Mouse (Mus musculus) thymus, postnatal 10 days (tissue): Measurements from ENCODE around the gene Ticrr.

Experiments used
- DNase-seq, 2 experiments: peaks; one replicate each; pipeline ENCODE4 v3.0.0; 2021; ENCODE audit warnings: low spot score in 2 of 2

Gene Ticrr

DNA sequence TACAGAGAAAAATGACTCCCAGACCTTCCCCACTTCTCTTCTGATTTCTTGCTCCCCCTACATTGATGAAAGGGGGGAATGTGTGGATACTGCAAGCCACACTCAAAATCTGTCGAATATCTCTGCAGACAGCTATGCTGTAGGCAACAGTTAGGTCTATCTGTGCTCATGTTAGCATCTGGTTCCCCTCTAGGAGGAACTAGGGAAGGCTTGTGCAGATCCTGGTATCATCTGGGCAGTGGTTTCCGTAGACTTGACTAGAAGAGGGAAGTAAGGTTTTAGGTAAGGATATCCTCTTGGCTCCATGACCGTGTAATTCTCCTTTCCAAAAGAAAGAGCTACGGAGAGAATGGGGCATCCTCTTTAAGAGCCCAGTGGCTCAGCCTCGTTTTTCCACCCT, 84.6 kb downstream of the Ticrr start:
- DNase-seq = no peak

DNA sequence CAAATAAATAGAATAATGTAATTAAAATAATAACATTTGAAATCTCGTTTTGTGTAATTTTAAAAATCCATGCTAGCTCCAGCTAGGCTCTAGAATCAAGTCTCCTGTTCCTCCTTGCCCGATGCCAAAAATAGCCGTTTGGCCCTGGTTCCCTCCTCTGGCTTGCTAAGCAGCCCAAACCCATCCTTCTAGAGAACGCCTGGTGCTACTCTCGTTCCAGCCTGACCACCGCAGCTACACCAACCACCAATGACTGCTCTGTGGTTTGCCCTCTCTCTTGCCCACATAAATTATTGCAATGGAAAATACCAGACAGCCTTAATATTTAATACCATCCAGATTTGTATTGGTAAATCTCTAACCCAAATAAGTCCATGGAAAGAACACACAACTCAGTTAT, 87.7 kb downstream of the Ticrr start:
- no peak for DNase-seq
